Mouse (Mus musculus) kidney, adult 2 months (tissue): Measurements from ENCODE around the gene Akap2.

Experiments used
- CTCF ChIP-seq: fragments of 200-500 bp; conservative IDR thresholded peaks from 2 replicates; pipeline ENCODE4 v1.5.1; 2011; ENCODE audit warnings: low read depth, mild to moderate bottlenecking, control low read depth, low read length, moderate library complexity, mixed read lengths; ENCODE audit not compliant: insufficient read depth, insufficient read length
- POLR2A ChIP-seq: fragments of 200-500 bp; IDR thresholded peaks from one replicate; pipeline ENCODE4 v1.6.1; 2011; ENCODE audit warnings: low read depth, low read length, control low read depth

GRCm38 (mm10) chr4:57866990-57867389 lies 149.5 kb downstream of the Akap2 start:
- no peak for TF ChIP-seq CTCF
- no peak for TF ChIP-seq POLR2A
